In genomic region chr13:106813087-106813486, GRCm38 (mm10) we compare ENCODE assay signal across 13 mouse cellular contexts.
A peak's percentile ranks its signal among the peaks of the same experiment; 100 is the strongest.
DNase-seq lines count a peak whose midpoint lies in the region; ATAC-seq and TF ChIP-seq lines count a peak whose summit lies in the region.
"Had no signal": no experiment of that assay in that cellular context is flagged by ENCODE, and none has a peak within 500 bp of the region (broad histone marks: within the 10 kb centered on the region; RNA-seq: fewer than 3 reads in every experiment).

No protein-coding gene starts in this region.

- no peak for DNase-seq in hindbrain, embryonic 11.5 days (ENCODE audit: low spot score)
- DNase-seq in hindbrain, embryonic 10.5 days (ENCODE audit: low spot score): no peak
- DNase-seq in 416B (ENCODE audit: low read depth): peak; percentile 41
- DNase-seq in midbrain, postnatal 0 days (ENCODE audit: low spot score): peak; percentile 29
- no peak for DNase-seq in cerebellum, adult 9-11 months
- DNase-seq in frontal cortex, postnatal 14 days (ENCODE audit: low spot score in 2 of 2): no peak
- no peak for DNase-seq in right cerebral cortex, postnatal 36 days (ENCODE audit: low spot score in 2 of 2)
- DNase-seq: kidney, postnatal 14 days; lung, embryonic 14.5 days; thymus, postnatal 14 days had no signal

- WGBS in hindbrain, embryonic 11.5 days: 88% methylated on average over 9 of the region's 9 CpGs
- WGBS in hindbrain, embryonic 10.5 days: 94% methylated on average over 9 of the region's 9 CpGs
- WGBS in midbrain, postnatal 0 days: 81% methylated on average over 9 of the region's 9 CpGs

- H3K9me3 ChIP-seq in hindbrain, embryonic 11.5 days (ENCODE audit: control insufficient read depth, low read length): no peaks in the 10 kb centered on the region
- no peaks in the 10 kb centered on the region for H3K9me3 ChIP-seq in hindbrain, embryonic 10.5 days
- no peaks in the 10 kb centered on the region for H3K9me3 ChIP-seq in midbrain, postnatal 0 days (ENCODE audit: low read length)

- no peaks in the 10 kb centered on the region for H3K27me3 ChIP-seq in hindbrain, embryonic 11.5 days (ENCODE audit: control insufficient read depth, insufficient read depth, low read length)
- no peaks in the 10 kb centered on the region for H3K27me3 ChIP-seq in hindbrain, embryonic 10.5 days (ENCODE audit: insufficient read depth, poor library complexity, severe bottlenecking)
- H3K27me3 ChIP-seq in midbrain, postnatal 0 days (ENCODE audit: insufficient read depth, low read length): no peaks in the 10 kb centered on the region

- H3K4me1 ChIP-seq in hindbrain, embryonic 11.5 days (replicated peaks; ENCODE audit: control insufficient read depth, insufficient read depth, low read length): no peaks in the 10 kb centered on the region
- H3K4me1 ChIP-seq in hindbrain, embryonic 10.5 days (replicated peaks): no peaks in the 10 kb centered on the region
- no peaks in the 10 kb centered on the region for H3K4me1 ChIP-seq in midbrain, postnatal 0 days (ENCODE audit: insufficient read depth, low read length)

- peak; percentile 47; the same call in 1 of the 2 replicates for ATAC-seq in hindbrain, embryonic 11.5 days (ENCODE audit: low FRiP score)
- 0 out of 2 replicates have a peak, but pooled peaks have one; percentile 30 for ATAC-seq in erythroblast, adult 5-6 weeks (replicated peaks; ENCODE audit: low FRiP score, poor library complexity, severe bottlenecking)
- no peak for ATAC-seq in midbrain, postnatal 0 days (ENCODE audit: low FRiP score)

- TF ChIP-seq CTCF in midbrain, postnatal 0 days (IDR thresholded peaks at IDR 0.05): no peak

- H3K9ac ChIP-seq in hindbrain, embryonic 11.5 days (ENCODE audit: low read depth, low read length): no peak overlapping the region
- no peak overlapping the region for H3K9ac ChIP-seq in midbrain, postnatal 0 days (replicated peaks; ENCODE audit: low read length, poor library complexity, severe bottlenecking)
- H3K9ac ChIP-seq: lung, embryonic 14.5 days had no signal

- no peak overlapping the region for H3K4me3 ChIP-seq in hindbrain, embryonic 11.5 days (ENCODE audit: low read depth, low read length)
- H3K4me3 ChIP-seq in hindbrain, embryonic 10.5 days: no peak overlapping the region
- H3K4me3 ChIP-seq in midbrain, postnatal 0 days (ENCODE audit: low read depth, low read length): no peak overlapping the region
- H3K4me3 ChIP-seq: erythroblast, embryonic 14.5 days; gastrocnemius, adult 2 months had no signal

- no peak overlapping the region for H3K27ac ChIP-seq in hindbrain, embryonic 11.5 days (ENCODE audit: low read depth, low read length)
- H3K27ac ChIP-seq in hindbrain, embryonic 10.5 days: no peak overlapping the region
- H3K27ac ChIP-seq in midbrain, postnatal 0 days (ENCODE audit: low read depth, low read length): no peak overlapping the region
- H3K27ac ChIP-seq: gastrocnemius, adult 2 months had no signal

- H3K36me3 ChIP-seq in hindbrain, embryonic 11.5 days (ENCODE audit: control insufficient read depth, insufficient read depth, low read length): no peaks in the 10 kb centered on the region
- H3K36me3 ChIP-seq in hindbrain, embryonic 10.5 days: peaks cover 58% of the 10 kb centered on the region
- H3K36me3 ChIP-seq in midbrain, postnatal 0 days (ENCODE audit: insufficient read depth, low read length): peaks cover 9% of the 10 kb centered on the region

- no peak overlapping the region for H3K4me2 ChIP-seq in hindbrain, embryonic 11.5 days (replicated peaks; ENCODE audit: low read depth, low read length)
- H3K4me2 ChIP-seq in midbrain, postnatal 0 days (ENCODE audit: low read depth, low read length, poor library complexity, severe bottlenecking): no peak overlapping the region
- H3K4me2 ChIP-seq: lung, embryonic 14.5 days had no signal

Comparison
In these comparisons a context has a peak if more than half of its experiments do, and no peak if none do; other contexts are left out.
1. DNase-seq: peak in 416B (single experiment) and midbrain, postnatal 0 days (single experiment); none in hindbrain, embryonic 11.5 days (single experiment), hindbrain, embryonic 10.5 days (single experiment), cerebellum, adult 9-11 months (single experiment), frontal cortex, postnatal 14 days (0 of 2) and right cerebral cortex, postnatal 36 days (0 of 2).